Mouse (Mus musculus) small intestine, adult 2 months (tissue): ENCODE results near the gene Meox2.

ENCODE experiments used
- CTCF ChIP-seq: fragments of 200-500 bp; IDR thresholded peaks from 2 replicates; pipeline ENCODE4 v1.5.1; 2012; ENCODE audit warnings: low read depth, mild to moderate bottlenecking, control low read depth, inconsistent platforms, low read length, moderate library complexity, mixed read lengths; ENCODE audit not compliant: insufficient replicate concordance, insufficient read length; ENCODE audit errors: extremely low read depth
- POLR2A ChIP-seq: fragments of 200-500 bp; IDR thresholded peaks from 2 replicates; pipeline ENCODE4 v1.6.1; 2012; ENCODE audit warnings: low read depth, mild to moderate bottlenecking, control low read depth, inconsistent platforms, low read length, moderate library complexity

DNA sequence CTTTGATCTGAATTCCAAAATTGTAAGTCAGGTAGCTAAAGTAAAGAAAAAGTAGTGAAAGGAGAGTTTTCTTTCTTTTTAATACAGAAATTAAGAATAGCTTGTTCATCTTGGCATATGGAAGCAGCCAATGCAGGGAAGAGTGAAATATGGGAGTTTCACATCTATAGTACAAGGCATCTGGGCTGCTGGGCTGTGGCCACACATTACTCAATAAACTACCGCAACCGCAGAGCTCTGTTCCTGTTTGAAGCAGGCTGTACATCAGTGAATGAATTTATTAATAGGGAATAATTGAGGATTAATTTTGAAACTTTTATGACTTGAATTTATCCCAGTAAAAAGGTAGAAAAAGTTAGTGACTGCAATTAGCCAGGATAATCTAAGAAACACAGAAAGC, 15.4 kb downstream of the Meox2 start:
- TF ChIP-seq POLR2A (no peak), CTCF (no peak)
